Mouse (Mus musculus) ES-E14 (cell line): Measurements from ENCODE around the gene Sqstm1. TPM values are rescaled to one million over a fixed set of nuclear protein-coding genes. Genes with fewer than 3 reads are reported as not detected.

Experiments
- DNase-seq: peaks from one replicate; pipeline ENCODE4 v3.0.0-alpha.2; 2013; ENCODE audit warnings: low read depth, low spot score
- H3K27ac ChIP-seq: 2 replicates; pipeline ENCODE4 v1.5.1; 2012; ENCODE audit warnings: low read depth, mild to moderate bottlenecking, low read length, moderate library complexity, mixed read lengths; ENCODE audit not compliant: poor library complexity, insufficient read depth, severe bottlenecking
- H3K36me3 ChIP-seq: 2 replicates; pipeline ENCODE4 v1.6.1; 2012; ENCODE audit warnings: mild to moderate bottlenecking, low read length, moderate library complexity, mixed read lengths; ENCODE audit not compliant: control insufficient read depth, poor library complexity, insufficient read depth, severe bottlenecking
- H3K4me1 ChIP-seq, 2 experiments: fragments of 150-350 bp in 1 of 2; sonication (generic) in 1 of 2; 2 replicates each; pipeline ENCODE4 v1.6.1; 2012; ENCODE audit warnings: low read length in 2 of 2, mild to moderate bottlenecking in 1 of 2, mixed read lengths in 1 of 2; ENCODE audit not compliant: control insufficient read depth in 2 of 2, insufficient read depth in 2 of 2, poor library complexity in 1 of 2
- H3K4me3 ChIP-seq, 2 experiments: fragments of 150-350 bp in 1 of 2; sonication (generic) in 1 of 2; 2 replicates each; pipeline ENCODE4 v1.5.1; 2012; ENCODE audit warnings: low read length in 2 of 2, low read depth in 1 of 2, mild to moderate bottlenecking in 1 of 2, mixed read lengths in 1 of 2; ENCODE audit not compliant: insufficient read depth in 1 of 2, poor library complexity in 1 of 2, severe bottlenecking in 1 of 2
- H3K9ac ChIP-seq: 2 replicates; pipeline ENCODE4 v1.6.1; 2012; ENCODE audit warnings: low read depth, mild to moderate bottlenecking, low read length, mixed read lengths; ENCODE audit not compliant: poor library complexity, insufficient read depth, severe bottlenecking
- H3K9me3 ChIP-seq: fragments of 150-350 bp; sonication (generic); 2 replicates; pipeline ENCODE4 v1.6.1; 2012; ENCODE audit warnings: low read depth, mild to moderate bottlenecking, low read length; ENCODE audit not compliant: control insufficient read depth, insufficient read depth
- CHD2 ChIP-seq: IDR thresholded peaks from 2 replicates; pipeline ENCODE4 v1.6.1; 2014; ENCODE audit warnings: mild to moderate bottlenecking, low read depth, low read length, inconsistent platforms
- HCFC1 ChIP-seq: IDR thresholded peaks from 2 replicates; pipeline ENCODE4 v1.6.1; 2012; ENCODE audit warnings: low read length, inconsistent platforms, borderline replicate concordance; ENCODE audit not compliant: insufficient read depth
- MAFK ChIP-seq: IDR thresholded peaks from 2 replicates; pipeline ENCODE4 v1.6.1; 2014; ENCODE audit warnings: mild to moderate bottlenecking, low read depth, low read length, inconsistent platforms; ENCODE audit not compliant: insufficient read depth
- ZC3H11A ChIP-seq: IDR thresholded peaks from 2 replicates; pipeline ENCODE4 v1.6.1; 2012; ENCODE audit warnings: low read depth, mild to moderate bottlenecking, inconsistent platforms, low read length, borderline replicate concordance
- ZNF384 ChIP-seq: IDR thresholded peaks from 2 replicates; pipeline ENCODE4 v1.6.1; 2012; ENCODE audit warnings: low read depth, low read length, inconsistent platforms
- in situ Hi-C, 2 experiments: fragments of 600-800 bp; cut with MboI; formaldehyde crosslinking; loops; one replicate each; pipeline ENCODE4 v1.15.1; 2025; ENCODE audit warnings: low sequenced_read_pairs in 2 of 2, inconsistent platforms in 1 of 2; ENCODE audit not compliant: unreplicated experiment in 2 of 2
- total RNA-seq: library from RNA; depleted of rRNA; stranded (reverse); fragments of 300-350 nt; gene quantifications from 2 replicates; pipeline ENCODE4 v1.2.3, GENCODE M21; 2012

Sqstm1 gene
- total RNA-seq, 1 experiment, result 234 TPM

DNA sequence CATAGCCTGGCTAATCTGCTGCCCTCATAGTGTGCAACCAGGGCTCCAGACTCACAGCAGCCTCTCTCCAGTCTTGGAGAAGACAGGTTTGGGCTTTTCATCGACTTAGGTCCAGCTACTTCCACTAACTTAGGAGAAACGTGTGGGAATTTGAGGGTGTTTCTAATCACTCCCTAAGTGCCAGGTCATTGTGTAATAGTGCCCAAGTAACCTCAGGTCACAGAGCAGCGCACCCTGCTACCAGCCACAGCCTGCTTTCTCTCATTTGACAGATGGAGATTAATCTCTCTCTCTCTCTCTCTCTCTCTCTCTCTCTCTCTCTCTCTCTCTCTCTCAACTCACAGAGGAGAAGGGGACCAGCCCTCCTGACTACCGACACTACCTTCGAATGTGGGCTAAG lies 42.3 kb downstream of the Sqstm1 start:
- DNase-seq, result no peak
- peaks cover 0 to 4% of the 10 kb centered on the region in 2 experiments; a peak in 1 of 4 replicates for H3K4me1 ChIP-seq
- peaks cover 6% of the 10 kb centered on the region; the same call in 1 of the 2 replicates for H3K36me3 ChIP-seq
- TF ChIP-seq CHD2 (no peak), MAFK (no peak), ZC3H11A (no peak)
- in situ Hi-C loops, result no loop called here
- no peak overlapping the region for H3K9ac ChIP-seq
- H3K9me3 ChIP-seq, result no peaks in the 10 kb centered on the region
- H3K27ac ChIP-seq, result no peak overlapping the region; the same call in 1 of the 2 replicates
- no peak overlapping the region for H3K4me3 ChIP-seq

DNA sequence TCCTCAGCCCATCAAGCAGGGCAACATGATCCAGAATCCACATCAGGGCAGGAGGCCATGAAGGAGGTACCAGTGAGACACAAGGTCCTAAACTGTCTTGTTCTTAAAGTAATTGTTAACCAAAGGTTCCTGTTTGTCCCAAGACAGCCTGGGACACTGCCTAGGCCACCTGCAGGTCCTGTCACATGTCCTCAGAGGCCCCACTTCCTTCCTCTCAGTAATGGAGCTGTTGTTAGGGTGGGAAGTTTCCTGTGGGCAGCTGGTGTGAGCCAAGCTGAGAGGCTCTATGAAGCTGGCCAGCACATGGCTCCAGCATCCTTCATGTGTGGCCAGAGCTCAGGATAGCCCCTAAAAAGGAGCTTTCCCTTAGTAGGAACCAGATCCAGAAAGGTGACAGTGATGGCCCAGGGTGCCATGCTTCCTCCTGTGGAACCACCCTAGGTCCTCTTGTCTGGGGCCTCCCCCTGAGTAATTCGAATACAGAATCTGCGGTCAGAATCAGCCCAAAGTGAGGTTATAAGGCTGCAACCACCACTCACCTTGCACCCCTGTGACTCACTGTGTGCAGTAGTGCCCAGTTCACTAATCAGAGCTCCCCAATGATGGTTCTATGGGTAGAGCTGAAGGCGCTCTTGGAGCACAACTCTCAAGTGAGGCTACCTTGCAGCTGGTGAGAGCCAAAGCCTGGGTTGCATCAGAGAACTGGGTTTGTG lies 48.1 kb downstream of the Sqstm1 start:
- no peaks in the 10 kb centered on the region for H3K4me1 ChIP-seq
- DNase-seq, result no peak
- H3K9ac ChIP-seq, result no peak overlapping the region
- H3K36me3 ChIP-seq, result peaks cover 2% of the 10 kb centered on the region; the same call in 1 of the 2 replicates
- TF ChIP-seq ZC3H11A (no peak), MAFK (no peak), ZNF384 (no peak), HCFC1 (no peak), CHD2 (no peak)
- no peaks in the 10 kb centered on the region for H3K9me3 ChIP-seq
- in situ Hi-C loops, result no loop called here
- H3K27ac ChIP-seq, result no peak overlapping the region
- H3K4me3 ChIP-seq, result no peak overlapping the region

DNA sequence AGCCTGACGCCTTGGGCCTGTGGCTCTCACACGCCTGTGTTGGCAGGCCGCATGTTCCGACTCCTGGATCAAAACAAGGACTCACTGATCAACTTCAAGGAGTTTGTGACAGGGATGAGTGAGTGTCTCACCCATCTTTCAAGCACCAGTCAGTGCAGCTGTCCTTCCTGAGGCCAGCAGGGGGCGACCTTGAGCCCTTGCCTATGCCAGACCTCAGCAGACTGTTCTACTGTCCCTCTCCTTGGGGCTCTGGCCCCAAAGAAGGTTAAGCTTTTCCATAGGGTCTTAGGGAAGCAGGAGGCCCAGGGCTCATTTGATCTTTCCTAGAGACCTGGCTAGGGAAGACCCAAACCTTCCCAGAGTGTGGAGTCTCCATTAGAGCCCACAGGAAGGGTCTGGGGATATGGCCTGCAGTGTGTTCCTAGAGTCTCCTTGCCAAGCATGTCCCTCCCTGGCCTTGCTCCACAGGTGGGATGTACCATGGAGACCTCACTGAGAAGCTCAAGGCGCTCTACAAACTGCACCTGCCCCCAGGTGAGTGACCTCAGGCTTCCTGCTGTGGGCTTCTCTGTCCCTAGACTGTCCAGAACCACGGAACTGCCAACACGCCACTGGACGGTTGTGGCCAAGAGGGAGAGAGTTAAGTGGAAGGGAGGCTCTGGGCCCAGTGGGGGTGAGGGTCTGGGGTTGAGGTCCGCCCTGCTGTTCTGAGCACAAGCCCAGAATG lies 48.9 kb downstream of the Sqstm1 start:
- Histone ChIP-seq H3K36me3 (peaks cover 7% of the 10 kb centered on the region; the same call in 1 of the 2 replicates), H3K4me1 (no peaks in the 10 kb centered on the region), H3K27ac (no peak overlapping the region), H3K4me3 (no peak overlapping the region), H3K9ac (no peak overlapping the region), H3K9me3 (no peaks in the 10 kb centered on the region)
- TF ChIP-seq ZC3H11A (peak; percentile 6; the same call in 1 of the 2 replicates), ZNF384 (no peak)
- peak; percentile 58 for DNase-seq
- in situ Hi-C loops, result no loop called here

DNA sequence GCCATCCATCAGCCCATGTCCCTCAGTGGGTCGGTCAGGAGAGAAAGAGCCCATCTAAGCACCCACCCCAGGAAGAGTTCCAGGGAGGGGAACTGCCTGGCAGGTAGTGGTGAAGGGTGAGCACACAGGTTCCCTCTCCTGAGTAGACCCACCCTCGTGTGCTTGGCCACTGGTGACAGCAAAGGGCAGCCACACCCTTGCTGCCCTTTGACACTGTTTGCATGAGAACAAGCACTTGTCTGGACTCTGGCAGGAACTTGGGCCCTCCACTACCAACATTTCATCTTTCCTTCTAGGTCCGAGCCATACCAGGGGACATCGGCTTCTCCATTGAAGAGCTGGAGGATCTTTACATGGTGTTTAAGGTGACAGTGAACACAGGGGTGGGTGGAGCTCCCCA lies 51.3 kb downstream of the Sqstm1 start:
- DNase-seq, result no peak
- Histone ChIP-seq H3K4me1 (no peaks in the 10 kb centered on the region), H3K27ac (no peak overlapping the region), H3K4me3 (no peak overlapping the region), H3K36me3 (peaks cover 12% of the 10 kb centered on the region; the same call in 1 of the 2 replicates), H3K9ac (no peak overlapping the region), H3K9me3 (no peaks in the 10 kb centered on the region)
- in situ Hi-C loops, result no loop called here
- TF ChIP-seq ZNF384 (no peak), CHD2 (no peak), ZC3H11A (no peak), HCFC1 (no peak), MAFK (no peak)

DNA sequence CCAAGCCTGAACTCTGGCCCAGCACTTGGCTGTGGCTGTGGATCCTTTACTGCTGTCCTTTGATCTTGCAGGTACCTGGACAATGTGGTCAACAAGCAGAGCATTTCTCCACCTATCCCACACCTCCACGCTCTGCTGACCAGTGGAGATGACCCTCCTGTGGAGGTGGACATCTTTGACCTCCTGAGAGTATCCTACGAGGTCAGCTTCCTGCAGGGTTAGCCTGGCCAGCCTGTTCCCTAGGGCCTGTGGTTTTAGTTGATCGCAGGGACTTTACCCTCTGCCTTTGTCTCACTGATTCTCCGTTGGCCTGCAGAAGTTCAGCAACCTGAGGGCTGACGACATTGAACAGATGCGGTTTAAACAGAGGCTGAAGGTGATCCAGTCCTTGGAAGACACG lies 52.3 kb downstream of the Sqstm1 start:
- no peaks in the 10 kb centered on the region for H3K9me3 ChIP-seq
- no peak overlapping the region for H3K9ac ChIP-seq
- H3K36me3 ChIP-seq, result peaks cover 16% of the 10 kb centered on the region; the same call in 1 of the 2 replicates
- in situ Hi-C loops, result no loop called here
- DNase-seq, result no peak
- H3K27ac ChIP-seq, result no peak overlapping the region
- H3K4me3 ChIP-seq, result no peak overlapping the region
- H3K4me1 ChIP-seq, result no peaks in the 10 kb centered on the region; a peak in 1 of 4 replicates
- TF ChIP-seq MAFK, result no peak
